Mouse (Mus musculus) right cerebral cortex, postnatal 25 days (tissue): Measurements from ENCODE around the gene Anapc5.
A peak's percentile ranks its signal among the peaks of the same experiment; 100 is the strongest.

Experiments used
- DNase-seq: peaks from one replicate; pipeline ENCODE4 v3.0.0; 2022

The Anapc5 gene

GRCm38 (mm10) chr5:122799379-122800344 is 21.5 kb downstream of the Anapc5 start:
- DNase-seq = no peak

DNA sequence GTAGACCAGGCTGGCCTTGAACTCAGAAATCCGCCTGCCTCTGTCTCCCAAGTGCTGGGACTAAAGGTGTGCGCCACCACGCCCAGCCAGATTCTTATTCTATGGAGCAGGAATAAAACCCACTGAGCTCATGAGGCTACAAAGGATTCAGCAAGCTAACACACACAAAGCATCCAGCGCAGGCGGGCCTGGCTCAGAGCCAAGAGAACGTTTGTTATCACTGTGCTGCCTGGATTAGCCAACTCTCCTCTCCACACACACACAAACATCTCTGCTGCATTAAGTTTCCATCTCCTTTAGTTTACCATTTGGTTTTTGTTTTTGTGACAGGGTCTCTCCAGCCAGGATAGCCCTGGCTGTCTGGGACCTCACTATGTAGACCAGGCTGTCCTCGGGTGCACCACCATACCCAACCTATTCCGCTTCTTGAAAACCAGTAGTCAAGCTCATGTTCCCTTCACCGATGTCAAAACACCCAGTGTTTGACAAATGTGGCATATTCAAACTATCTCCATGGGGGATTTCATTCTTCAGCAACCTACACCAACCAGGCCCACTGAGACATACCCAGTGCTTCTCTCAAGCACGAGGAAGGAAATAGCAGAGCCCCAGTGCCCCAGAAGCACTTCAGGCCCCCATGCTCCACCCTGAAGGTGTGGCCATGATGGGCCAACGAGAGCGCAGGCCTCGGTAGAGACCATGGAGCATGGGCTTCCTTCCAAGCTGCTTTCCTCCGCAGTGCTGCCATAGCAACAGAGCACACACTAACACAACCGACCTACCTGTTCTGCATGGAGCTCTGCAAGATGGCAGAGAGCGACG is 22.4 kb downstream of the Anapc5 start:
- peak; percentile 75 for DNase-seq

GRCm38 (mm10) chr5:122797866-122798265 is 23.3 kb downstream of the Anapc5 start:
- DNase-seq = no peak

- no peak for DNase-seq
These were observed 32.4 kb downstream of the Anapc5 start for GRCm38 (mm10) chr5:122788696-122789095.

- no peak for DNase-seq
These were observed 34.9 kb downstream of the Anapc5 start for GRCm38 (mm10) chr5:122786035-122786819.

- no peak for DNase-seq
These were observed 37.3 kb downstream of the Anapc5 start for GRCm38 (mm10) chr5:122783726-122784406.

DNA sequence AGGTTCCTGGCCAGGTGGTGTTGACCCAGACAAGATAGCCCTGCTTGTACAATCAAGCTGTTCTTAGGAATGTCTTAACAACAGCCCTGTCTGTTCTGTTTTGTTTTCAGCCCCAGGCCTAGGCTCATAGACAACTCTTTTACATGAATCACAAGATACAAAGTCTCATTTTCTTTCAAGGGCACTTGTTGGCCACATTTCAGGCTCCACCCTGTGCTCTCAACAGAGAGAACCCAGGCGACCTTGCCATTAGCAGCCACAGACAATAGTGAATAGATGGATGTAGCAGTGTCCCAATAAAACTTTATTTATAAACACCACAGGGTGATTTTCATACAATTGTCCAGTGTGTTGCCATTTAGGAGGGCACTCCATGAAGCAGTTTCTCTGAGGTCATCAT is 39.1 kb downstream of the Anapc5 start:
- no peak for DNase-seq

DNA sequence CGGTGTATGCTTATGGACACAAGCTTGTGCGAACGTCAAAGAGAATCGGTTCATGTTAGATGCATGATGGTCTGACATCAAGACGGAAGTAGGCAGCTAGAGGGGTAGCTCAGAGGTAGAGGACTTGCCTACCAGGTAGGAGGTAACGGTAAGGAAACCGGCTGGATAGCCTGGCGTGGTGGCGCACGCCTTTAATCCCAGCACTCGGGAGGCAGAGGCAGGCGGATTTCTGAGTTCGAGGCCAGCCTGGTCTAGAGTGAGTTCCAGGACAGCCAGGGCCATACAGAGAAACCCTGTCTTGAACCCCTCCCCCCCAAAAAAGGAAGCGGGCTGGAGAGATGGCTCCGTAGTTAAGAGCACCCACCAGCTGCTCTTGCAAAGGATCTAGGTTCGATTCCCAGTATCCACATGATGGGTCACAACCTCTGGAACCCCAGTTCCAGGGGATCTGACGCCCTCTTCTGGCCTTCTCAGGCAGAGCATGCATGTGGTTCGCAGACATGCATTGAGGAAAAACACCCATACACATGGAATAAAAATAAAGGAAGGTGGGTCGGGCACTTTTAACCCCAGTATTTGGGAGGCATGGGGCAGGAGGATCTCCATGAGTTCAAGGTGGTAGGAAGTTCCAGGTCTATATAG is 40.2 kb downstream of the Anapc5 start:
- no peak for DNase-seq

DNA sequence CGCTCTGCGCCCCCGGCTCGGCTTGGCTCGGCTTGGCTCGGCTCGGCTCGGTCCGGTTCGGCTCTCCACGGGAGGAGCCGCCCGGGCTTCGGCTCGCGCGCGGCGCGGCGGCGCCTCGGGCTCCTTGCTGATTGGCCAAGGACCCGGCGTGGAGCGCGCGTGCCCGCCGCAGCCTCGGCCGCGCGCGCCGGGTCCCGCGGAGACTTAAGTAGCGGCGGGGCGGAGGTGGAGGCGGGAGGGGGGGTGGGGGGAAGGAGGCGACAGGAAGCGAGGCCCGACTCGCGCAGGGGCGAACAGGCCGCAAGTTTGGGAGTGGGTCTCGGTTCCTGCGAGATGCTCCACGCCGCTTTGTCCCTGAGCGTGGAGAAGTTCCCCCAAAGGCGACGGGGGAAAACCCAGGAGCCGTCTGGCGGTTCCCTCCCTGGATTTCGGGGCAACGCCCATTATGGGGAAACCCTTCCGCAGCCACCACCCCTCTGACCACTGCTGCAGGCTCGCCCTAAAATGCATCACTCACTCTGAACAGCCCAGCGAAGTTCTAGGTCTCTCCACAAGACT is 41.8 kb downstream of the Anapc5 start, which contains the start of gene Camkk2:
Camkk2 (minus strand) TSS at position 133 of the 558 bp plus-strand sequence.
- DNase-seq = peak; percentile 88

- DNase-seq = peak; percentile 49
These were observed 42.6 kb downstream of the Anapc5 start for GRCm38 (mm10) chr5:122778231-122779226.

GRCm38 (mm10) chr5:122777322-122777721 is 43.8 kb downstream of the Anapc5 start:
- no peak for DNase-seq

- DNase-seq = no peak
These were observed 45.4 kb downstream of the Anapc5 start for GRCm38 (mm10) chr5:122775646-122776286.

- DNase-seq = peak; percentile 62
These were observed 46.2 kb downstream of the Anapc5 start for GRCm38 (mm10) chr5:122774743-122775611.

GRCm38 (mm10) chr5:122773756-122774155 is 47.4 kb downstream of the Anapc5 start:
- DNase-seq = no peak

DNA sequence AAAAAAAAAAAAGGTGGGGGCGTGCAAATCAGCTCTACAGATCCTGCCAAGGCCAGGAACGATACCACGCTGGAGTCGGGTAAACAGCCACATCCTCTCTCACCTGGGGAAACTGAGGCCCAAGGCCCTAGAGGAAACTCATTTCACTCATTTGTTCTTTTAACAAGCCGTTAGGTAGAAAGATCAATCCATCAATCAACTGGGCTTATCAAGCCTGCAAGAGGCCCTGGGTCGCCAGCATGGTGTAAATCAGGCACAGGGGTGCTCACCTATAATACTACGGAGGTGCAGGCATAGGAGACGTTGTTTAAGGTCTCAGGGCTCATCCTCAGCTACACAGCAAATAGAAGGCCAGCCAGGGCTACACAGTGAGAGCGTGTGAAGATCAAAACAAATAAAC is 49.7 kb downstream of the Anapc5 start:
- no peak for DNase-seq

DNA sequence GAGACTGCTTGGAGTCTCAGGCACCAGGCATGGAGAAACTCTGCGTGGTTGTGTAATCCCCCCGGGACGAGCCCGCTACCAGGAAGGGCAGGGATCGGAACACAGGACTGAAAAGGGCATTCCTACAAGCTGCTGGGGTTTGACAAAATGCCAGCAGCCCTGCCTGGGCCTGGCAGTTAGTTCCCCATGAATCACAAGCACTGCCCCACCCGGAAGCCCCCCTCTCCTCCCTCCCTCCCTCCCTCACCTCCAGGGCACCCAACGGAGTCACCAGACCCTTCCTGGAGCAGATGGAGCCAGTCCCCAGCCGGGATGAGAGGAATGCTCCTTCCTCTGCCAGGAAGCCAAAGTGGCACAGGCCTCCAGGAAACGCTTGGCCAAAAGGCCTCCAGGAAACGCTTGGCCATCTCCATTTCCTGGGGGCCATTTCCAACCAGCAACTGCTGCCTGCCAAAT is 50.3 kb downstream of the Anapc5 start:
- no peak for DNase-seq

- DNase-seq = no peak
These were observed 50.8 kb downstream of the Anapc5 start for GRCm38 (mm10) chr5:122770304-122770703.

- no peak for DNase-seq
These were observed 52.0 kb downstream of the Anapc5 start for GRCm38 (mm10) chr5:122769101-122769568.
